Mouse (Mus musculus) lung, embryonic 14.5 days (tissue): ENCODE results near the gene Slc25a26. TPM values are rescaled to one million over a fixed set of nuclear protein-coding genes. Genes with fewer than 3 reads are reported as not detected.

Experiments
- ATAC-seq: fragments of 200-750 bp; cut with Nextera tagmentation; 2 replicates; pipeline ENCODE4 v1.8.0; 2017; ENCODE audit warnings: mild to moderate bottlenecking, moderate TSS enrichment, moderate library complexity; ENCODE audit not compliant: insufficient read depth
- DNase-seq: peaks from one replicate; pipeline ENCODE4 v3.0.0-alpha.2; 2015
- H3K27ac ChIP-seq: fragments of 300-500 bp; sonication (generic); 2 replicates; pipeline ENCODE4 v1.5.1; 2014; ENCODE audit warnings: low read depth, mild to moderate bottlenecking, moderate library complexity
- H3K27me3 ChIP-seq: fragments of 300-500 bp; sonication (generic); 2 replicates; pipeline ENCODE4 v1.6.1; 2014; ENCODE audit warnings: low read length, control low read depth; ENCODE audit not compliant: insufficient read depth
- H3K36me3 ChIP-seq: fragments of 300-500 bp; sonication (generic); 2 replicates; pipeline ENCODE4 v1.6.1; 2014; ENCODE audit warnings: control low read depth; ENCODE audit not compliant: insufficient read depth
- H3K4me1 ChIP-seq: fragments of 300-500 bp; sonication (generic); 2 replicates; pipeline ENCODE4 v1.6.1; 2014; ENCODE audit warnings: antibody characterized with exemption, control low read depth; ENCODE audit not compliant: insufficient read depth
- H3K4me2 ChIP-seq: fragments of 300-500 bp; sonication (generic); 2 replicates; pipeline ENCODE4 v1.6.1; 2014; ENCODE audit warnings: mild to moderate bottlenecking
- H3K4me3 ChIP-seq: fragments of 300-500 bp; sonication (generic); 2 replicates; pipeline ENCODE4 v1.5.1; 2014; ENCODE audit warnings: low read depth, low read length
- H3K9ac ChIP-seq: fragments of 300-500 bp; sonication (generic); 2 replicates; pipeline ENCODE4 v1.6.1; 2014
- H3K9me3 ChIP-seq: fragments of 300-500 bp; sonication (generic); 2 replicates; pipeline ENCODE4 v1.6.1; 2016; ENCODE audit warnings: low read depth, low read length, control low read depth
- CTCF ChIP-seq: IDR thresholded peaks from 2 replicates; pipeline ENCODE4 v1.5.1; 2016; ENCODE audit warnings: antibody characterized with exemption, low read depth
- WGBS: fragments of 180-500 bp; shearing (Covaris S2); extraction: QIAGEN DNeasy Blood & Tissue Kit; methylation state at CpG from one replicate; pipeline ENCODE4 v1.1.7; 2014; 5-methylcytosine and 5-hydroxymethylcytosine counted together
- polyA plus RNA-seq: library from polyadenylated mRNA; unstranded; fragments of >200 nt; fragmentation: Nextera tagmentation; extraction: Ambion mirVana; gene quantifications from 2 replicates; pipeline ENCODE4 v1.2.1, GENCODE M21; 2014

The Slc25a26 gene
- 7.1 TPM in 2 replicates for polyA plus RNA-seq

GRCm38 (mm10) chr6:94499897-94500623 lies at the start of gene Slc25a26:
Gene Slc25a26, plus strand, starts transcription at chr6:94500331.
- TF ChIP-seq CTCF = no peak
- no peak within 1 kb of the TSS for H3K27ac ChIP-seq
- under 1% methylated on average over 37 of the region's 37 CpGs for WGBS

GRCm38 (mm10) chr6:94464037-94464891 lies 35.9 kb upstream of the Slc25a26 start:
- ATAC-seq = peak; percentile 93
- WGBS = 10% methylated on average over 12 of the region's 12 CpGs

More at GRCm38 (mm10) chr6:94499897-94500623, at the start of gene Slc25a26:
- DNase-seq (peak; percentile 97), ATAC-seq (peak; percentile 99)
- Histone ChIP-seq H3K4me2 (peak within 1 kb of the TSS; percentile 77), H3K9me3 (no peaks in the 10 kb centered on the region), H3K4me3 (peak within 1 kb of the TSS; percentile 70), H3K27me3 (no peaks in the 10 kb centered on the region), H3K36me3 (no peaks in the 10 kb centered on the region), H3K4me1 (peaks cover 3% of the 10 kb centered on the region; the same call in 1 of the 2 replicates), H3K9ac (peak within 1 kb of the TSS; percentile 54)

GRCm38 (mm10) chr6:94466508-94467205 lies 33.5 kb upstream of the Slc25a26 start:
- Histone ChIP-seq H3K4me1 (no peaks in the 10 kb centered on the region), H3K27me3 (no peaks in the 10 kb centered on the region), H3K4me2 (no peak overlapping the region), H3K9me3 (no peaks in the 10 kb centered on the region), H3K36me3 (no peaks in the 10 kb centered on the region), H3K4me3 (no peak overlapping the region), H3K27ac (no peak overlapping the region), H3K9ac (no peak overlapping the region)
- TF ChIP-seq CTCF = peak; percentile 64
- DNase-seq (peak; percentile 57), ATAC-seq (no peak)
- WGBS = 14% methylated on average over 5 of the region's 5 CpGs

More at GRCm38 (mm10) chr6:94464037-94464891, 35.9 kb upstream of the Slc25a26 start:
- Histone ChIP-seq H3K27ac (no peak overlapping the region), H3K4me1 (no peaks in the 10 kb centered on the region), H3K4me3 (no peak overlapping the region), H3K9me3 (no peaks in the 10 kb centered on the region), H3K4me2 (peak overlapping the region; percentile 44), H3K36me3 (no peaks in the 10 kb centered on the region), H3K9ac (no peak overlapping the region), H3K27me3 (no peaks in the 10 kb centered on the region)
- DNase-seq = peak; percentile 91
- TF ChIP-seq CTCF = peak; percentile 88

GRCm38 (mm10) chr6:94492739-94493138 lies 7.4 kb upstream of the Slc25a26 start:
- Histone ChIP-seq H3K36me3 (no peaks in the 10 kb centered on the region), H3K9ac (no peak overlapping the region), H3K27ac (no peak overlapping the region), H3K9me3 (no peaks in the 10 kb centered on the region), H3K4me2 (no peak overlapping the region), H3K4me3 (no peak overlapping the region), H3K27me3 (no peaks in the 10 kb centered on the region), H3K4me1 (no peaks in the 10 kb centered on the region)
- ATAC-seq (no peak), DNase-seq (no peak)
- TF ChIP-seq CTCF = no peak
- 52% methylated on average over 2 of the region's 2 CpGs for WGBS

GRCm38 (mm10) chr6:94503963-94504362 lies 3.8 kb downstream of the Slc25a26 start:
- H3K9me3 ChIP-seq = no peaks in the 10 kb centered on the region
- no peak overlapping the region for H3K4me2 ChIP-seq
- H3K36me3 ChIP-seq = no peaks in the 10 kb centered on the region
- no peak for DNase-seq
- H3K4me3 ChIP-seq = no peak overlapping the region
- 57% methylated on average over 6 of the region's 6 CpGs for WGBS
- H3K27me3 ChIP-seq = no peaks in the 10 kb centered on the region
- no peak overlapping the region for H3K27ac ChIP-seq
- no peak overlapping the region for H3K9ac ChIP-seq
- no peak for TF ChIP-seq CTCF
- no peak for ATAC-seq
- H3K4me1 ChIP-seq = peaks cover 3% of the 10 kb centered on the region; the same call in 1 of the 2 replicates

GRCm38 (mm10) chr6:94507921-94508320 lies 7.8 kb downstream of the Slc25a26 start:
- 86% methylated on average over 6 of the region's 6 CpGs for WGBS

More at GRCm38 (mm10) chr6:94507921-94508320, 7.8 kb downstream of the Slc25a26 start:
- H3K4me3 ChIP-seq = no peak overlapping the region
- H3K36me3 ChIP-seq = no peaks in the 10 kb centered on the region
- no peak overlapping the region for H3K4me2 ChIP-seq
- H3K9ac ChIP-seq = no peak overlapping the region
- no peak overlapping the region for H3K27ac ChIP-seq
- no peaks in the 10 kb centered on the region for H3K27me3 ChIP-seq
- DNase-seq (no peak), ATAC-seq (no peak)
- TF ChIP-seq CTCF = no peak
- H3K9me3 ChIP-seq = no peaks in the 10 kb centered on the region
- no peaks in the 10 kb centered on the region for H3K4me1 ChIP-seq
